Mouse (Mus musculus) forebrain, postnatal 0 days (tissue): ENCODE measurements around the gene Prnp. TPM values are rescaled to one million over a fixed set of nuclear protein-coding genes. Genes with fewer than 3 reads are reported as not detected.

Source experiments
- ATAC-seq: fragments of 200-750 bp; cut with Nextera tagmentation; 2 replicates; pipeline ENCODE4 v1.8.0; 2017; ENCODE audit warnings: mild to moderate bottlenecking, moderate library complexity
- DNase-seq: peaks from one replicate; pipeline ENCODE4 v3.0.0-alpha.2; 2015
- H3K27ac ChIP-seq: fragments of 300-500 bp; sonication (generic); 2 replicates; pipeline ENCODE4 v1.5.1; 2014; ENCODE audit warnings: low read depth, mild to moderate bottlenecking, antibody characterized with exemption, low read length, moderate library complexity, mixed read lengths
- H3K27me3 ChIP-seq: fragments of 300-500 bp; sonication (generic); 2 replicates; pipeline ENCODE4 v1.6.1; 2014; ENCODE audit warnings: mild to moderate bottlenecking, low read length, mixed read lengths; ENCODE audit not compliant: insufficient read depth
- H3K36me3 ChIP-seq: fragments of 300-500 bp; sonication (generic); 2 replicates; pipeline ENCODE4 v1.6.1; 2014; ENCODE audit warnings: mild to moderate bottlenecking, moderate library complexity; ENCODE audit not compliant: insufficient read depth
- H3K4me1 ChIP-seq: fragments of 300-500 bp; sonication (generic); 2 replicates; pipeline ENCODE4 v1.6.1; 2014; ENCODE audit warnings: antibody characterized with exemption; ENCODE audit not compliant: insufficient read depth
- H3K4me2 ChIP-seq: fragments of 300-500 bp; sonication (generic); 2 replicates; pipeline ENCODE4 v1.6.1; 2014; ENCODE audit warnings: low read depth, mild to moderate bottlenecking, moderate library complexity
- H3K4me3 ChIP-seq: fragments of 300-500 bp; sonication (generic); 2 replicates; pipeline ENCODE4 v1.5.1; 2014; ENCODE audit warnings: low read depth, low read length, mixed read lengths
- H3K9ac ChIP-seq: fragments of 300-500 bp; sonication (generic); 2 replicates; pipeline ENCODE4 v1.6.1; 2014; ENCODE audit warnings: mild to moderate bottlenecking
- H3K9me3 ChIP-seq: fragments of 300-500 bp; sonication (generic); 2 replicates; pipeline ENCODE4 v1.6.1; 2016; ENCODE audit warnings: low read length
- CTCF ChIP-seq: sonication (generic); IDR thresholded peaks from 2 replicates; pipeline ENCODE4 v1.5.1; 2016; ENCODE audit warnings: antibody characterized with exemption, control low read depth, low read depth
- WGBS: fragments of 180-500 bp; shearing (Covaris S2); extraction: QIAGEN DNeasy Blood & Tissue Kit; methylation state at CpG from one replicate; pipeline ENCODE4 v1.1.7; 2014; 5-methylcytosine and 5-hydroxymethylcytosine counted together
- polyA plus RNA-seq: library from polyadenylated mRNA; unstranded; fragments of >200 nt; fragmentation: Nextera tagmentation; extraction: Ambion mirVana; gene quantifications from 2 replicates; pipeline ENCODE4 v1.2.1, GENCODE M21; 2015
- total RNA-seq: library from RNA; depleted of rRNA; stranded (reverse); fragments of >200 nt; gene quantifications from 2 replicates; pipeline ENCODE4 v1.2.3, GENCODE M21; 2014

The Prnp gene
- total and polyA plus RNA-seq, 2 experiments from 2014 or later = 356 to 423 TPM

DNA sequence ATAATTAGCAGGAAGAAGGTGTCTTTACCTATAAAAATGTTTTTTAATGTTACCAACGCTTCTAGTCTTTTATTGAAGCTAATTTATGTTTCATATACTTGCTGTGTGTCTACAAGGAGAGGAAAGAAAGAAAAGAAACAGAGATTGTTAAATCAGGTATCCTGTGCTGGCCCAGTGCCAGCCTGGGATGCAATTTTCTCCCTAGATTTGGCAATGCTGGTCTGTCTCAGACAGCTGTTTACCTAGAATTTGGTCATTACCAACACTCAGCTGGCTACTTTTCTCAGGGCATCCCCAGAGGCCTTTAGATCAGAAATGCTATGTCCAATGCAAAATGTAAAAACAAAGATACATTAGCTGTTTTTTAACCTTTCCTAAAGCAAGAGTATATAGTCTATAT, 36.4 kb upstream of the Prnp start:
- TF ChIP-seq CTCF = no peak
- Histone ChIP-seq H3K4me2 (no peak overlapping the region), H3K9me3 (no peaks in the 10 kb centered on the region), H3K27me3 (no peaks in the 10 kb centered on the region), H3K9ac (no peak overlapping the region), H3K4me1 (no peaks in the 10 kb centered on the region), H3K36me3 (no peaks in the 10 kb centered on the region), H3K27ac (no peak overlapping the region), H3K4me3 (no peak overlapping the region)
- WGBS = 76% methylated on average over 1 of the region's 1 CpGs
- DNase-seq (no peak), ATAC-seq (no peak)

DNA sequence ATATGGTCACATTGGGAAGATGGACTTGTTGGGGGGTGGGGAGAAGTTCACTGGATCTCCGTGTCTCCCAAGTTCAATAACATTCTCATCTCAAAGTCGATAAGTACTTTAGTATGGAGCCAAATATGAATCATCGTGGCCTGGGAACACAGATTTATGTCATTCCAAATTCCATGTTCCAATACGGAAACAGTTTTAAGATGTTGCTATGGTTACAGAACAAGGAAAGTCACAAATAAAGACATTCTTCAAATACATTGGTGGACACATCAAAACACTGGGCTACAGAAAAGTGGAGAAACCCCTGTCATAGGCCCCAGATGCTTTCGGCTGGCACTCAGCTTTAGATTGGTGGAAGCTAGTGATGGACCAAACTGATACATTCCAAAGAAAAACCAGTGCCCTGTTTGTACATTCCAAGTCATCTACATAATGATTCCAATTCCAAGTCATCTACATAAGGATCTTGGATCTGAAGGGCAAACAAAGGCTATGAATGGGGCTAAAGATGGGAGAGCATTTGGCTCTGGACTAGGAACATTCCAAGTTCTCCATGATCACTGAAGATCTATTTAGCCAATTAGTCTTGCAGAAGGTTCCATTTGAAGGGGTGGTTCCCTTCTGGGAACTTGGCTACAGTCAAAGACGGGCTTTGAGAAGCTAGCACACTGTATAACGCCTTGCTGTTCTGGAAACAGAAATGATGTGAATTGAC, 33.0 kb upstream of the Prnp start:
- no peaks in the 10 kb centered on the region for H3K36me3 ChIP-seq
- 73% methylated on average over 7 of the region's 7 CpGs for WGBS
- H3K27ac ChIP-seq = no peak overlapping the region
- TF ChIP-seq CTCF = no peak
- no peaks in the 10 kb centered on the region for H3K27me3 ChIP-seq
- H3K4me2 ChIP-seq = no peak overlapping the region
- DNase-seq = no peak
- H3K4me3 ChIP-seq = no peak overlapping the region
- peak; percentile 34; the same call in 1 of the 2 replicates for ATAC-seq
- H3K9ac ChIP-seq = no peak overlapping the region
- no peaks in the 10 kb centered on the region for H3K4me1 ChIP-seq
- H3K9me3 ChIP-seq = no peaks in the 10 kb centered on the region

DNA sequence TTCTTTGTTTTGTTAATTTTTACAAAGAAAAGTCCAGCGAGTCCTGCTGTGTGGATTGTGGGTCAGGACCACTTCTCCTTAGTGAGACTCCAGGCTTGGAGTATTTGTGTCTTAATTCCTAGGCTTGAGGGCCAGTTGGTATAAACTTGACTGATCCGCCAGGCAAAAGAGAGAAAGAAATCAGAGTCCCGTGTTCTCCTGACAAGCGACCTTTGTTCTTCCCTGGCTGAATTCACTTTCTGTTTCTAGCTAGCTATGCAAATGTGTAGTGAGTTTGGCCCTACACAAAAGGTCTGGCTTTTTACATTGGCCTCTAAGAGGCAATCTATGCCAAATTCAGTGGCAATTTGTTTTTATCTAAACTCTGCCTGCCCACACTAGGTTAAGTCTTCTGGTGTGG, 28.0 kb upstream of the Prnp start:
- H3K9ac ChIP-seq = no peak overlapping the region
- H3K27me3 ChIP-seq = no peaks in the 10 kb centered on the region
- no peaks in the 10 kb centered on the region for H3K36me3 ChIP-seq
- DNase-seq (no peak), ATAC-seq (no peak)
- WGBS = 27% methylated on average over 4 of the region's 4 CpGs
- H3K27ac ChIP-seq = no peak overlapping the region
- no peaks in the 10 kb centered on the region for H3K9me3 ChIP-seq
- no peak for TF ChIP-seq CTCF
- no peak overlapping the region for H3K4me3 ChIP-seq
- H3K4me1 ChIP-seq = peaks cover 12% of the 10 kb centered on the region
- no peak overlapping the region for H3K4me2 ChIP-seq

DNA sequence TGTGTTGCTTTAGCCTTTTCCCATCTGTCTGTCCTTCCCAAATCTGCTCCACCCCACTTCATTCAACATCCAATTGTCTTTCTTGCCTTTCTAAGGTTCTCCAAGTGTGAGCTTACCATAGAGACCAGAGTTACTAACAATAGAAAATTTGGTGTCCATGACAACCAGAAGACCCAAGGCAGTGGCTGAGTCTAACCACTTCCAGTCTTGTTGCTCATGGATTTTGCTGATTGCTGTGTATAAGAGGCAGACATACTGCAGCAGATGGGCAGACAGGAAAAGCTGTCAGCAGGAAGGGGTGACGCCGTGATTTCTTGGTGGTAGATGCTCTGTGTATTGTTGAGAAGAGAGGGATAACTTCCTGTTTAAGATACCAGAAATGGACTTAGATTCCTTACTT, 26.6 kb upstream of the Prnp start:
- Histone ChIP-seq H3K4me3 (no peak overlapping the region), H3K4me1 (peaks cover 12% of the 10 kb centered on the region), H3K4me2 (no peak overlapping the region), H3K36me3 (no peaks in the 10 kb centered on the region), H3K9ac (no peak overlapping the region), H3K27ac (peak overlapping the region; percentile 72), H3K9me3 (no peaks in the 10 kb centered on the region), H3K27me3 (no peaks in the 10 kb centered on the region)
- WGBS = 35% methylated on average over 2 of the region's 2 CpGs
- peak; percentile 75 for DNase-seq
- TF ChIP-seq CTCF = no peak
- peak; percentile 95 for ATAC-seq

DNA sequence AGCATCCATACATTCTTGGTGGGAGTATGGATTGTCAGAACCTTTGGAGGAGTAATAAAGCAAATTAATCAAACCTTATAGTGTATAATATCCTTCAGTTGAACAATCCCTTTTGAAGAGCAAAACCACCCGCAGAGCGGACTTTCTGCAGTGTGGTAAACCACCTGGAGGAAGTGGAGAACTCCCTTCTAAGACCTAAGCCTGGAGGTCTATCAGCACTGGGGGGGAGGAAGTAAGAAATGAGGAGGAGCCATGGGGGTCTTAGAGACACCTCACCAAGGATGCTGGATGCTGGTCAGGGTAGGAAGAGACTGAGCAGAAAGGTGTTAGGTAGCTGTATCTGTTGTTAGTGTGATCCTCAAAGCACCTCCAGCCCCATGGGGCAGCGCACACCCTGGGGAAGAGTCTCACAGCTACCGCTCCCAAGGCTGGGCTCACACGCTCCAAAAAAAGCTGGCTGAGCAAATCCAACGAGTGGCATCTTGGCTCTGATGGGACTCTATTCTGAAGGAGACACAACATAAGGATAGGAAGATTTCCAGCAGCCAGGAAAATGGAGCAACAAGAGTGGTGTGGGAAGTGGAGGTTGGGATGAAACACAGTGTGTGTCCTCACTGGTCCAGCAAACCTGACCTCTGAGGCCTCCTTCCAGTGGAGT, 23.1 kb upstream of the Prnp start:
- Histone ChIP-seq H3K4me3 (no peak overlapping the region), H3K27me3 (no peaks in the 10 kb centered on the region), H3K27ac (no peak overlapping the region), H3K4me2 (no peak overlapping the region), H3K9me3 (no peaks in the 10 kb centered on the region), H3K4me1 (peaks cover 20% of the 10 kb centered on the region), H3K9ac (no peak overlapping the region), H3K36me3 (no peaks in the 10 kb centered on the region)
- DNase-seq = no peak
- WGBS = 75% methylated on average over 6 of the region's 6 CpGs
- no peak for TF ChIP-seq CTCF
- ATAC-seq = no peak

DNA sequence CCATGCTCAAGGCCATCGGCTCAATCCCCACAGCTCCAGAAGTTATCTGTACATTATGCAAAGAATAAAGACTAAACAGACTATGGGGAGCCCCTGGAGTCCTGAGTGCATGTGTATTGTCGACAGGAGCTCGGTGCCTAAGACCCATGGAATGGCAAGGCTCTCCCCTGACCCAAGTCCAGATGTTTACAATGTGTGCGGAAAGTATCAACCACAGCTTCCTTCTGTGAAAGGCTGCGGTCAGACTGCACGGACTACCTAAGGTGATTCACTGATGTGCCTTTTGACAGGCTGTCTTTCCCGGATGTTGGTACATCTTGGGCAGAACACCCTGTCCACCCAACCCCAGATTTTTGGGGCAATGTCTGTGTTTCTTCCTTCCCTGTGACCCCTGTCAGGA, 21.5 kb upstream of the Prnp start:
- H3K36me3 ChIP-seq = no peaks in the 10 kb centered on the region
- ATAC-seq = no peak
- no peak overlapping the region for H3K4me2 ChIP-seq
- no peaks in the 10 kb centered on the region for H3K27me3 ChIP-seq
- no peak overlapping the region for H3K9ac ChIP-seq
- H3K27ac ChIP-seq = no peak overlapping the region
- no peak for TF ChIP-seq CTCF
- WGBS = 80% methylated on average over 7 of the region's 7 CpGs
- DNase-seq = no peak
- H3K4me3 ChIP-seq = no peak overlapping the region
- H3K4me1 ChIP-seq = peaks cover 16% of the 10 kb centered on the region
- H3K9me3 ChIP-seq = no peaks in the 10 kb centered on the region

DNA sequence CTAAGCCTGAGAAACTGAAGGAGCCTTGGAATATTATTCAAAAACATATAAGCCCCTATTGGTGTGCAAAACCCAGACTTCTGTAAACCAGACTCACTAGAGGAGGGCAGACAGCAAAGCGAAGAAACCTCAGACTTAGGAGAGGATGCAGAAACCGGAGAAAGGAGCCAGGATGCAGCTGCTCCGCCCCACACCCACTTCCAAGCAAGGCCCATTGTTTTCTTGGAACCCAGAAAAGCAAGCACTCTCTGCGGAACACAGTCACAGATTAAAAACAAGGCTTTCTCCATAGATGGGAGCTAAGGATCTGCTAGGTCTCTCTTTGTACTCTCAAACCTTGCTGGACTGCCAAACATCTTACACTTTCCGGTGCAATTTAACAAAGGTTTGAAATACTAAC, 17.2 kb upstream of the Prnp start:
- no peak overlapping the region for H3K4me3 ChIP-seq
- ATAC-seq (no peak; the same call in 1 of the 2 replicates), DNase-seq (no peak)
- H3K27me3 ChIP-seq = no peaks in the 10 kb centered on the region
- 0 out of 2 replicates have a peak overlapping the region, but pooled peaks have one; percentile 0 for H3K27ac ChIP-seq
- H3K9me3 ChIP-seq = no peaks in the 10 kb centered on the region
- peaks cover 13% of the 10 kb centered on the region for H3K4me1 ChIP-seq
- H3K36me3 ChIP-seq = no peaks in the 10 kb centered on the region
- no peak for TF ChIP-seq CTCF
- no peak overlapping the region for H3K4me2 ChIP-seq
- 23% methylated on average over 5 of the region's 5 CpGs for WGBS
- H3K9ac ChIP-seq = no peak overlapping the region
